Mouse (Mus musculus) T-helper 17 cell (primary cell): ENCODE measurements around the gene Cmbl.

Experiments
- in situ Hi-C, 2 experiments: fragments of 300-600 bp; cut with MboI, MseI; formaldehyde crosslinking; loops; 1 replicate in 1 of 2; 2 replicates in 1 of 2; pipeline ENCODE4 v1.15.1; 2025; ENCODE audit warnings: high pct_unique_total_duplicates in 2 of 2

Gene Cmbl

DNA sequence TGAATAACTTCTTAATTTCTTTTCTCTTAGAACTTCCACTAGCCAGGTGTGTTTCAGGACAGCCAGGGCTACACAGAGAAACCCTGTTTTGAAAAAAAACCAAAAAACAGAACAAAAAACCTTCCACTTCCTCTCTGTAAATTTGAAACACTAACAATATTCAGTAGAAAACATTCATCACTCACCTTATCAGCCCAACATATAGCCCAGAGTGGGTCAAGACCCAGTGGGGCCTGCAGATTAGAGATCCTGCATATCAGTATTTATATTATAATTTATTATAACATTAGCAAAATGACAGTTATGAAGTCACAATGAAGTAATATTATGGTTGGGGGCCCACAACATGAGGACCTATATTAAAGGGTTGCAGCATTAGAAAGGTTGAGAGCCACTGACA is 8.5 kb downstream of the Cmbl start:
- in situ Hi-C loops: no loop called here

GRCm38 (mm10) chr15:31576076-31576475 is 10.9 kb downstream of the Cmbl start:
- in situ Hi-C loops: loop anchor here (25.0 kb wide), 2 partner anchors 89 to 239 kb away; no protein-coding TSS in a partner anchor

GRCm38 (mm10) chr15:31581086-31581485 is 15.9 kb downstream of the Cmbl start:
- in situ Hi-C loops: loop anchor here (5.0 to 25.0 kb wide), 3 partner anchors 44 to 244 kb away; no protein-coding TSS in a partner anchor

DNA sequence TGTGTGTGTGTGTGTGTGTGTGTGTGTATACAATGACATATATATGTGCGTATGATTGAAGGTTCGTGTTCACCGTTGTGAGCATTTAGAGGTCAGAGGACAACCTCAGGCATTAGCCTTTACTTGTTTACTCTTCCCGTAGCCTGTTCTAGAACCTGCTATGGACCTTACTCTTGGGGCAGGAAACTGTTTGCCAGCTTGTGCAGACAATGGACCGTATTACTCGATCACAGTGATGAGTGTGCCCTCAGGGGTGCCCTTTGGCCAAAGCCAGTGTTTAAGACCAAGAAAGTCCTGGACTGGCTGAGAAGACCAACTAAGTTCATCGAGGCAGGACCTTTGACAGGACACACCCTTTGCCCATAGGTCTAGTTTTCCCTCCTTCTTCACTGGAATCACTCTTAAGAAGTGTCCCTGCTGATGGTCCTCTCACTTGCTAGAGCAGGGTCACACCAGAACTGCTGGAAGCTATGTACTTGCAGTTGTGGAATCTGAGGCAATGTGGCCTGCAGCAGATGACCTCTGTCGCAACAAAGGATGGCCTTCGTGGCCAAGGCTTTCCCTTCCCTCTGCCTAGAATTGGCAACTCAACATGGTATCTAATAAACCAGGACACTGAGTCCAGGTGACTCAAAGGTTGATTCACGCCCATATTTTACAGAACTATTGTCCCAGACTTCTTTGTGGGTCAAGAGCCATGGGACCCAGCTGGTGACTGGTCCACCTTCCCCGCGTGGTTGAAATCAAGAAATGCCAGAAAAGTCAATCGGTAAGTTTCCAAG is 18.3 kb downstream of the Cmbl start:
- in situ Hi-C loops: loop anchor here (5.0 to 25.0 kb wide), 3 partner anchors 46 to 246 kb away; no protein-coding TSS in a partner anchor

- in situ Hi-C loops: loop anchor here (5.0 to 25.0 kb wide), 4 partner anchors 88 to 248 kb away; no protein-coding TSS in a partner anchor
These were observed 20.0 kb downstream of the Cmbl start for GRCm38 (mm10) chr15:31585238-31585637.

- in situ Hi-C loops: loop anchor here (5.0 to 25.0 kb wide), 4 partner anchors 89 to 249 kb away; no protein-coding TSS in a partner anchor
These were observed 20.9 kb downstream of the Cmbl start for GRCm38 (mm10) chr15:31586088-31586487.

DNA sequence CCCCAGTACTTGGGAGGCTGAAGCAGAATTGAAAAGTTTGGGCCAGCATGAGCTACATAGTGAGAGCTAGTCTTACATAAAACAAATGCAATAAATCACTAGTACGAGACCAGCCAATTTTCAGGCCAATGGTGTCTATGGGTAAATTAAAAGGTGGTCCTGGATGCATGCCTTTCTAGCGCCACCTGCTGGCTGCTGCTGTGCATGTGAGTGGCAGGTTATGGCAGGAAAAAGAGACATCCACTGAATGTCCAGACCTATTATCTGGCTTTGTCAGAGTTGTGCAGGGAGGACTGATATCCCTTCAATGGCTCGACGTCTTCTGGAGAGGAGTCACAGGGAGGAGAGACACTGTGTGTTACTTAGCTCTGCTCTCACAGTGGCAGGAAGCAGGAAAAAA is 21.3 kb downstream of the Cmbl start:
- in situ Hi-C loops: loop anchor here (5.0 to 25.0 kb wide), 4 partner anchors 89 to 249 kb away; no protein-coding TSS in a partner anchor

DNA sequence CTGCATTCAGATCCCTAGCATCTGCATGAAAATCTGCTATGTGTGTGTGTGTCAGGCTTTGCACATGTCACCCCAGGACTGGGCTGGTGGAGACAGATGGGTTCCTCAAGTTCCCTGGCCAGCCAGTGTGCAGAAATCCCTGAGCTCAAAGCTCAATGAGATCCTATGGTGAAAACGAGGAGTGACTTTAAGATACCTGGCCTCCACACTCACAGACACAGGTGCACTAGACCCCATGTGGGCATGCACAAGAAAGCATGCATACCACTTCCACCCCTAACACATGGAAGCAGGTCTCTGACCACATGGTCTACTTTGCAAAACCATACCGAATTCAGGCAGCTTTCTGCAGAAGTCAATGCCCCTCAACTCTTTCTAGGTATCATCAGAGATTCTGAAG is 22.6 kb downstream of the Cmbl start:
- in situ Hi-C loops: loop anchor here (5.0 to 25.0 kb wide), 4 partner anchors 90 to 250 kb away; no protein-coding TSS in a partner anchor

- in situ Hi-C loops: loop anchor here (5.0 to 25.0 kb wide), 4 partner anchors 92 to 252 kb away; no protein-coding TSS in a partner anchor
These were observed 23.9 kb downstream of the Cmbl start for GRCm38 (mm10) chr15:31588989-31589640.

DNA sequence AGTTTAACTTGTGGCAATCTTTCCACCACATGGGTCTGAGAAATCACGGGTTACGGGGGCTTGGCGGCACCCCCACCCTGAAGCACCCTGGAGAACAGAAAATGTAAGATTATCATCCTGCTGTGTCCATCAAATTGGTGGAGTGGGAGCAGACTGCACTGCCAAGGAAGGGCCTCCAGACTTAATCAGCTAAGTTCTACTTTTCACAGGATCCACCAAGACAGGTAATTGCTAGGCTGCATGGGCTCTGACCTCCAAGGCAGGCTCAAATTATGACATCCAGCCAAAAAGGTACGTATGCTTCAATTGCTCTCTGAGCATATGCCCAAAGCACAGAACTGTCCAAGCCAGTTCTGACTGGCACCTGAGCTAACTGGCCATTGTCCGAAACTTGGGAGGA is 25.0 kb downstream of the Cmbl start:
- in situ Hi-C loops: loop anchor here (5.0 to 25.0 kb wide), 3 partner anchors 58 to 253 kb away; partner anchors contain the start of gene March6 (in 1 of the 2)

DNA sequence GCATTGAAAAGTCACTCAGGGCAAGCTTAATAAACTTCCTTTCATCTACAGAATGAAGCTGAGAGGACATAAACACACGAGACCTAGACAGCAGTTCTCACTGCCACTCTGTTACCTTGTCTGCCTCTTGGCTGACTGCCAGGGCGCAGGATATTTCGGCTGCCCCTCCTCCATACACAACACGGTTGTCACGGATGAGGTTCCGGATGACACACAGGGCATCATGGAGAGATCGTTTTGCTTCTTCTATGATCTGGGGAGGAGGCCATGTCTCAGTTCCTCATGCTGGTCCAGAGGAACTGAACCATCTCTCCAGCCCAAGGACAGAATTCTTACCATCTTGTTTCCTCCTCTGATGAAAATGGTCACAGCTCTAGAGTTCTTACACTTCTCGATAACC is 27.3 kb downstream of the Cmbl start:
- in situ Hi-C loops: loop anchor here (5.0 to 25.0 kb wide), 3 partner anchors 60 to 255 kb away; partner anchors contain the start of gene March6 (in 1 of the 2)

DNA sequence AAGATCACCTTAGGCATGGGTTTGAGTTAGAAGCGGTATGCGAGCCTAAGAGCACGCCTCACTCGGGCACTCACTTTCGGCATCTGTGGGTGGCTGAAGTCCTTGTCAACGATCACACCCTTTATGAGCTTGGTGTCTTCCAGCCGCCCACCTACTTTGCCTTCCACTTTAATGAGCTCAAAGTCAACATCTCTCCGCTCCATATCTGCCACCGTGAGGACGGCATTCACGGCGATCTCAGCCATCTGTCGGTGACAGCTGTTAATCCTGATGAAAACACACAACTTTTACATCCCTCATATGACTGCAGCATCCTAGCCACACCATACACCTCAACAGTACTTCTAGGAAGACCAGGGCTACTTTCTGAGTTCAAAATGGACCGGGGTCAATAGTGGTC is 29.1 kb downstream of the Cmbl start:
- in situ Hi-C loops: loop anchor here (5.0 to 25.0 kb wide), 3 partner anchors 62 to 257 kb away; partner anchors contain the start of gene March6 (in 1 of the 2)

DNA sequence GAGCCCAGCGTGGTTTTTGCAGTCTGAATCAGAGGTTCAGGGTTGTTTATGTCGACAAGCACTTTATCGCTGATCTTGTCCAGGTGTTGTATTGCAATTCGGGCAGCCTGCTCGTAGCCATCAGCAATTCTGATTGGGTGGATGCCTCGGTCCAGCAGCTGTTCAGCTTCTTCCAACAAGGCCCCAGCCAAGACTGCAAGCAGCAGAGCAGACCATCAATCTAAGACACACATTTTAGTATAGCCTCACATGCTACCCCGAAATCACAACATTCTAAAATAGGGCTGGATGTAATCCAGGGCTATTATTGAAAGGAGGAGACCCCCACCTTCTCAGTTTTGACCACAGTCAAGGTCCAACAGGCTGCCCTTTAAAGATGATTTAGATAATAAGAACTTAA is 30.5 kb downstream of the Cmbl start:
- in situ Hi-C loops: loop anchor here (25.0 kb wide), 2 partner anchors 108 to 258 kb away; no protein-coding TSS in a partner anchor

- in situ Hi-C loops: loop anchor here (5.0 to 25.0 kb wide), 3 partner anchors 113 to 378 kb away; partner anchors contain the start of gene Dap (in 2 of the 2)
These were observed 34.6 kb downstream of the Cmbl start for GRCm38 (mm10) chr15:31599834-31600233.

- in situ Hi-C loops: loop anchor here (5.0 kb wide), 1 partner anchor 379 kb away; the partner anchor contains the start of gene Dap (in 2 of the 2)
These were observed 36.1 kb downstream of the Cmbl start for GRCm38 (mm10) chr15:31601279-31601645.

DNA sequence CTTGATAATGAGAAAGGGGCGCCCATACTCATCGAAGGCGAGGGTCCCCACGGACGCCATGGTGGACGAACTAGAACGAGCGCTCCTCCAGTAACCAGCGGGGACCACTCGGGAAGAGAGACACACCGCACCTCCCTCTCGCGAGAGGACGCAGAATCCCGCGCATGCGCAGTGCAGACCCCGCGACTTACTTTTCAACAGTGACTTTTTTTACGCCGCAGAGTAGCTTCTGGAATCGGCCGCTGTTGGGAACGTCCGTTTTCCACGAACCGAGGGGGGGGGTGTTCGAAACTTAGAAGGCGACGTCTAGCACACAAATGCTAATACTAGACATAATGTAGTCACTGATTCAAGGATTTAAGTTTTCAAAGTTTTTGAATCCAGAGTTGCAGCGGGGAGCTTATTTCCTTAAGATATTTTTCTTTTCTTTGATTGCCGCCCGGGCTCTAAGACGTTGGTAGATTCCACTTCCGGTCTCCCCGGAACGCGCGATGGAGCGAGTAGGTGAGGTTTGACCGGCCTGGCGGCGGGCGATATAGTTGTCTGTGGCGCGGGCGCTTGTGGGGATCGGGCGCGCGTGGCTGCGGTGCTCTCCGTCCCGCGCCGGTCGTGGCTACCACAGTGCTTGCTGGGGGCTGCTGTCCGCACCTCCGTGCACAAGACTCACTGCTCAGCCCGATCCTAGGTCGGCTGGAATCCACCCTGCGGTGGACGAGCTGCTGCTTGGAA is 36.6 kb downstream of the Cmbl start, which contains the start of the genes Cct5 and Fam173b:
Gene Cct5 (minus strand): TSS at position 159 of the 729 bp plus-strand sequence.
Gene Fam173b (plus strand): TSS at position 207 of the 729 bp plus-strand sequence.
- in situ Hi-C loops: loop anchor here (5.0 kb wide), 1 partner anchor 380 kb away; the partner anchor contains the start of gene Dap (in 2 of the 2)

DNA sequence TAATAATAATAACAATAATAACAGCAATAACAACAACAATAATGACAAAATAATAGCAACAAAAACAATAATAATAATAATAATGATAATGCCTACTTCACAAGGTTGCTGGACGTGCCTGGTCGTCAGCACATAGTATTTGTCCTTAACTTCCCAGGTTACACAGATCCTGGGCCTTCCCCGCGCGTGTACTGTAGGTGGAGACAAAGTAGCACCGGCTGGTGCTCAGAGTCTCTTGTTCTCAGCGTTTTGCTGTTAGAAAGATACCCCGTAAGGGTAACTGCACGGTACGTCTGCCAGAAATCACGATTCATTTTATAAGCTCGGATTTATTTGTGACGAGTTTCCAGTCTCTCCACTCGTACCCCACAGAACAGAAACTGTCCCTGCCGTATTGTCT is 37.2 kb downstream of the Cmbl start:
- in situ Hi-C loops: loop anchor here (5.0 kb wide), 1 partner anchor 380 kb away; the partner anchor contains the start of gene Dap (in 2 of the 2)

- in situ Hi-C loops: loop anchor here (5.0 kb wide), 1 partner anchor 381 kb away; the partner anchor contains the start of gene Dap (in 2 of the 2)
These were observed 37.9 kb downstream of the Cmbl start for GRCm38 (mm10) chr15:31603113-31603512.

GRCm38 (mm10) chr15:31606821-31607220 is 41.6 kb downstream of the Cmbl start:
- in situ Hi-C loops: no loop called here

DNA sequence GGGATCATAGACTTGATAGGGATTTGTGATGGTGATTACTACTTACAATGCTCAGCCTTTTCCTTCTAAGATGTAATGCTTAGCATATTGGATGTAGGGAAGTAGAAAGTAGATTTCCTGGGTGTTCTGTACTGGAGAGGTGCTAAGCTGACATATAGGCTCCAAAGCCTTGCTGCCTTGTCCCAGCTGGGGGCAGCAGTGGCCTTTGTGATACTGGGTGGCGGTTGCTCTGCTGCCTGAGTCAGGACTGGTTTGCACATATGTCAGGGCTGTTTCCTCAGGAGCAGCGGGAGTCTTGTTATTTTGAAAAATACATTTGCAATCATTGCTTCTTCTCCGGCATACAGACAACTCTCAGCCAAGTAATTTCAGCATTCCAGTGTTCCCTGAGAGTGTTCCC is 45.8 kb downstream of the Cmbl start:
- in situ Hi-C loops: loop anchor here in 1 of 2 experiments (10.0 kb wide), 1 partner anchor 1154 kb away; no protein-coding TSS in a partner anchor
